Mouse (Mus musculus) heart, embryonic 14.5 days (tissue): ENCODE data around the gene Upf3b. TPM values are rescaled to one million over a fixed set of nuclear protein-coding genes. Genes with fewer than 3 reads are reported as not detected.

Source experiments
- ATAC-seq: fragments of 200-750 bp; cut with Nextera tagmentation; 2 replicates; pipeline ENCODE4 v1.8.0; 2017; ENCODE audit warnings: low read depth, moderate TSS enrichment; ENCODE audit not compliant: insufficient number of reproducible peaks, insufficient read depth, low FRiP score
- H3K27ac ChIP-seq, 2 experiments: fragments of 200-500 bp in 1 of 2; fragments of 300-500 bp in 1 of 2; sonication (generic) in 1 of 2; replicated peaks in 1 of 2; 2 replicates each; pipeline ENCODE4 v1.5.1; 2012 to 2014; ENCODE audit warnings: low read depth in 2 of 2, low read length in 2 of 2, control low read depth in 1 of 2, mild to moderate bottlenecking in 1 of 2, mixed read lengths in 1 of 2; ENCODE audit not compliant: control insufficient read depth in 1 of 2, insufficient read depth in 1 of 2
- H3K27me3 ChIP-seq: fragments of 300-500 bp; sonication (generic); 2 replicates; pipeline ENCODE4 v1.6.1; 2014; ENCODE audit warnings: mild to moderate bottlenecking, low read length, control low read depth; ENCODE audit not compliant: control insufficient read depth, insufficient read depth
- H3K36me3 ChIP-seq: fragments of 300-500 bp; sonication (generic); 2 replicates; pipeline ENCODE4 v1.6.1; 2014; ENCODE audit warnings: mild to moderate bottlenecking, control low read depth, low read length, mixed read lengths; ENCODE audit not compliant: control insufficient read depth, insufficient read depth
- H3K4me1 ChIP-seq, 2 experiments: fragments of 200-500 bp in 1 of 2; fragments of 300-500 bp in 1 of 2; sonication (generic) in 1 of 2; 2 replicates each; pipeline ENCODE4 v1.6.1; 2012 to 2014; ENCODE audit warnings: low read length in 2 of 2, control low read depth in 1 of 2, mixed read lengths in 1 of 2; ENCODE audit not compliant: control insufficient read depth in 2 of 2, insufficient read depth in 2 of 2
- H3K4me2 ChIP-seq: fragments of 300-500 bp; sonication (generic); 2 replicates; pipeline ENCODE4 v1.6.1; 2014; ENCODE audit warnings: mild to moderate bottlenecking, low read length
- H3K4me3 ChIP-seq, 2 experiments: fragments of 200-500 bp in 1 of 2; fragments of 300-500 bp in 1 of 2; sonication (generic) in 1 of 2; 2 replicates each; pipeline ENCODE4 v1.5.1; 2012 to 2014; ENCODE audit warnings: low read length in 2 of 2, mild to moderate bottlenecking in 2 of 2, control low read depth in 1 of 2, low read depth in 1 of 2, moderate library complexity in 1 of 2; ENCODE audit not compliant: control insufficient read depth in 1 of 2, insufficient read depth in 1 of 2
- H3K9ac ChIP-seq: fragments of 300-500 bp; sonication (generic); 2 replicates; pipeline ENCODE4 v1.6.1; 2014; ENCODE audit warnings: mild to moderate bottlenecking, low read length
- H3K9me3 ChIP-seq: fragments of 300-500 bp; sonication (generic); 2 replicates; pipeline ENCODE4 v1.6.1; 2016; ENCODE audit warnings: low read length, control low read depth; ENCODE audit not compliant: control insufficient read depth
- WGBS: fragments of 180-500 bp; shearing (Covaris S2); extraction: QIAGEN DNeasy Blood & Tissue Kit; methylation state at CpG from one replicate; pipeline ENCODE4 v1.1.7; 2014; 5-methylcytosine and 5-hydroxymethylcytosine counted together
- polyA plus RNA-seq: library from polyadenylated mRNA; unstranded; fragments of >200 nt; fragmentation: Nextera tagmentation; extraction: Ambion mirVana; gene quantifications from 2 replicates; pipeline ENCODE4 v1.2.1, GENCODE M21; 2014

Upf3b gene
- polyA plus RNA-seq, 1 experiment from 2014 or later: 14.3 TPM

GRCm38 (mm10) chrX:37048066-37048889 is 61.8 kb downstream of the Upf3b start, which contains the start of gene Sowahd:
TSS of gene Sowahd (plus strand) at chrX:37048845.
- H3K9me3 ChIP-seq: no peaks in the 10 kb centered on the region
- peak within 1 kb of the TSS; percentile 31 to 39 for H3K4me3 ChIP-seq
- H3K4me1 ChIP-seq: no peaks in the 10 kb centered on the region
- no peak within 1 kb of the TSS for H3K27ac ChIP-seq
- no peak for ATAC-seq
- no peaks in the 10 kb centered on the region for H3K36me3 ChIP-seq
- H3K27me3 ChIP-seq: peaks cover 33% of the 10 kb centered on the region
- peak within 1 kb of the TSS; percentile 16; the same call in 1 of the 2 replicates for H3K9ac ChIP-seq
- WGBS: 18% methylated on average over 37 of the region's 38 CpGs
- H3K4me2 ChIP-seq: peak within 1 kb of the TSS; percentile 69

DNA sequence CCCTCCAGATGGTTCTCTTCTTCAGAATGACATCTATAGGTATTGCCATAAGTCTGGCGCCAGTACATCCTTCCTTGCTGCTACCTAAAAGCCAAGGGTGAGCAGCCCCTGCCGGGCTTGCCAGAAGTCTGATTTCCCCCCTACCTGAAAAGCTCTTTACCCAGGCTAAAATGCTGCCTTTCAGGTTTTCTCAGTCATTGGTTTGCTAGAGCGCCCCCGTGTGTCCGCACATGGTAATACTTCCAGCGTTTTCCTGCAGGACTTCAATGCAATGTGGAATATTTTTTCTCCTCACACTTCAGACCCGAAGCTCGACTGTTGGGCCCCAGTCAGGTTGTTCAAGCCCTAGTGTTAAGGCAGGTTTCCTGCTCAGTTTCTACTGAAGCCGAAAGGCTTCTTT is 67.4 kb downstream of the Upf3b start:
- 18% methylated on average over 9 of the region's 9 CpGs for WGBS
- Histone ChIP-seq H3K9me3 (no peaks in the 10 kb centered on the region), H3K4me2 (no peak overlapping the region), H3K4me3 (no peak overlapping the region), H3K27ac (no peak overlapping the region), H3K36me3 (no peaks in the 10 kb centered on the region), H3K9ac (no peak overlapping the region), H3K27me3 (0 out of 2 replicates have a peak, but pooled peaks cover 12% of the 10 kb centered on the region), H3K4me1 (no peaks in the 10 kb centered on the region)
- no peak for ATAC-seq

Other genes starting within 250 kb of the Upf3b start
- gene Ube2a, start 236.4 kb downstream of the Upf3b start, polyA plus RNA-seq: 157 and 162 TPM in 2 replicates
- gene C330007P06Rik, start 236.2 kb downstream of the Upf3b start, polyA plus RNA-seq: 20.0 and 21.1 TPM in 2 replicates
- gene Nkrf, start 207.4 kb downstream of the Upf3b start, polyA plus RNA-seq: 0.78 and 0.86 TPM in 2 replicates
- 55.9 and 57.1 TPM in 2 replicates for gene Sept6, start 118.5 kb downstream of the Upf3b start, polyA plus RNA-seq
- 0.20 TPM in 1 of 2 replicates, not detected in the other for gene Sowahd, start 61.5 kb downstream of the Upf3b start, polyA plus RNA-seq
- gene Rpl39, start 24.9 kb downstream of the Upf3b start, polyA plus RNA-seq: 409 and 451 TPM in 2 replicates
- gene Nkap, start 16.5 kb upstream of the Upf3b start, polyA plus RNA-seq: 12.8 and 13.0 TPM in 2 replicates
- 0.15 and 0.22 TPM in 2 replicates for gene Akap14, start 58.5 kb upstream of the Upf3b start, polyA plus RNA-seq
- gene Ndufa1, start 80.8 kb upstream of the Upf3b start, polyA plus RNA-seq: 948 and 990 TPM in 2 replicates
- gene Rnf113a1, start 80.9 kb upstream of the Upf3b start, polyA plus RNA-seq: 6.3 and 7.4 TPM in 2 replicates
- gene Gm9, start 100.7 kb upstream of the Upf3b start, polyA plus RNA-seq: not detected in 2 replicates
- gene Rhox1, start 111.9 kb upstream of the Upf3b start, polyA plus RNA-seq: not detected in 2 replicates
- gene Rhox2a, start 134.7 kb upstream of the Upf3b start, polyA plus RNA-seq: 0.26 TPM in 1 of 2 replicates, not detected in the other
- gene Rhox3a, start 139.6 kb upstream of the Upf3b start, polyA plus RNA-seq: not detected in 2 replicates
- gene Rhox4a, start 155.0 kb upstream of the Upf3b start, polyA plus RNA-seq: not detected in 2 replicates